9 mouse cellular contexts compared by ENCODE assay signal in the genomic region with DNA sequence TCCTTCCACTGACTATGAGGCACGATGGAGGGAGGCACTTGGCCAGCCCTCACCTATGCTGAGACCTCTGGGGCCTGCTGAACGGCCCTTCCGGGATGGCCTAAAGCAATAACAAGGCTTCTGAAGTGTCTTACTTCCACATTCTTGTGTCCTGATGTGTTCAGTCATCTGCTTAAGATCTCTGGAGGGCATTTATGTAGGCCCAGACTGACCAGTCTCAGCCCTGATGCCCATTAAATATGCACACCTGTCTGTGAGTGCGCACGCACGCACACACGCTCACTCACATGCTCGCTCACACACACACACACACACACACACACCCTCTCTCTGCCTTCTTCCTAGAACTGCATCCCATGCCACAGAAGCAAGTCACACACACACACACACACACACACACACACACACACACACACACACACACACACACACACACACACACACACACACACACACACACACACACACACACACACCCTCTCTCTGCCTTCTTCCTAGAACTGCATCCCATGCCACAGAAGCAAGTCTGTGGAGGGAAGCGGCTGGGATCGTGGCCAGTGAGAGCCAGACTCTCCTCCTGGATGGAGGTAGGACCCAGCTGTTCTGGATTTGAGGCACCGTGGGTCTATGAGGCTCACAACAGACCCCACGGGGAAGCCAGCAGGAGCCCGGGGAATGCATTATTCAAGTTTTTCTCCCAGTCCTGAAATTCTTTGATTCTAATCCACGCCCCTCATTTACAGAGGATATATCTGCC. TPM values are rescaled to one million over a fixed set of nuclear protein-coding genes. Genes with fewer than 3 reads are reported as not detected.
DNase-seq lines count a peak whose midpoint lies in the region; ATAC-seq lines count a peak whose summit lies in the region.
"Had no signal": no experiment of that assay in that cellular context is flagged by ENCODE, and none has a peak within 500 bp of the region (broad histone marks: within the 10 kb centered on the region; RNA-seq: fewer than 3 reads in every experiment).

No protein-coding gene starts in this region.

- no peaks in the 10 kb centered on the region for H3K27me3 ChIP-seq in heart, embryonic 14.5 days (ENCODE audit: control insufficient read depth, insufficient read depth, low read length)
- H3K27me3 ChIP-seq in embryonic facial prominence, embryonic 11.5 days (ENCODE audit: control insufficient read depth, insufficient read depth, low read length): no peaks in the 10 kb centered on the region
- H3K27me3 ChIP-seq in liver, embryonic 15.5 days: no peaks in the 10 kb centered on the region; the same call in 1 of the 2 replicates

- H3K9me3 ChIP-seq in heart, embryonic 14.5 days (ENCODE audit: control insufficient read depth, low read length): no peaks in the 10 kb centered on the region
- no peaks in the 10 kb centered on the region for H3K9me3 ChIP-seq in embryonic facial prominence, embryonic 11.5 days (replicated peaks; ENCODE audit: control insufficient read depth, low read length)
- H3K9me3 ChIP-seq in liver, embryonic 15.5 days (replicated peaks): no peaks in the 10 kb centered on the region

- no peak overlapping the region for H3K4me3 ChIP-seq in heart, embryonic 14.5 days (ENCODE audit: control insufficient read depth in 1 of 2, insufficient read depth in 1 of 2, low read depth in 1 of 2, low read length in 2 of 2)
- no peak overlapping the region for H3K4me3 ChIP-seq in embryonic facial prominence, embryonic 11.5 days (ENCODE audit: low read depth, low read length)
- H3K4me3 ChIP-seq in liver, embryonic 15.5 days (replicated peaks): no peak overlapping the region

- H3K9ac ChIP-seq in heart, embryonic 14.5 days (ENCODE audit: low read length): peak overlapping the region; percentile 56
- H3K9ac ChIP-seq in embryonic facial prominence, embryonic 11.5 days (replicated peaks; ENCODE audit: low read length): no peak overlapping the region
- no peak overlapping the region for H3K9ac ChIP-seq in liver, embryonic 15.5 days

- H3K4me2 ChIP-seq in heart, embryonic 14.5 days (ENCODE audit: low read length): peak overlapping the region; percentile 59; the same call in 1 of the 2 replicates
- H3K4me2 ChIP-seq in embryonic facial prominence, embryonic 11.5 days (ENCODE audit: low read depth, low read length): no peak overlapping the region
- no peak overlapping the region for H3K4me2 ChIP-seq in liver, embryonic 15.5 days

- peaks cover 63 to 83% of the 10 kb centered on the region in 2 experiments for H3K4me1 ChIP-seq in heart, embryonic 14.5 days (ENCODE audit: control insufficient read depth in 2 of 2, insufficient read depth in 2 of 2, low read length in 2 of 2)
- H3K4me1 ChIP-seq in embryonic facial prominence, embryonic 11.5 days (ENCODE audit: control insufficient read depth, insufficient read depth, low read length): peaks cover 15% of the 10 kb centered on the region
- H3K4me1 ChIP-seq in liver, embryonic 15.5 days (replicated peaks): peaks cover 73% of the 10 kb centered on the region

- H3K27ac ChIP-seq in heart, embryonic 14.5 days (replicated peaks in 1 of 2; ENCODE audit: control insufficient read depth in 1 of 2, insufficient read depth in 1 of 2, low read depth in 2 of 2, low read length in 2 of 2): peak overlapping the region; percentile 91 to 98
- H3K27ac ChIP-seq in embryonic facial prominence, embryonic 11.5 days (replicated peaks; ENCODE audit: low read depth, low read length): peak overlapping the region; percentile 25; the same call in 1 of the 2 replicates
- peak overlapping the region; percentile 99 for H3K27ac ChIP-seq in liver, embryonic 15.5 days (replicated peaks)

- WGBS in heart, embryonic 14.5 days: 55% methylated on average over 14 of the region's 14 CpGs
- 67% methylated on average over 14 of the region's 14 CpGs for WGBS in embryonic facial prominence, embryonic 11.5 days
- WGBS in liver, embryonic 15.5 days (ENCODE audit: insufficient replicate concordance): 84% methylated on average over 14 of the region's 14 CpGs

- ATAC-seq in heart, embryonic 14.5 days (ENCODE audit: insufficient number of reproducible peaks, insufficient read depth, low FRiP score, low read depth): no peak
- ATAC-seq in embryonic facial prominence, embryonic 11.5 days (replicated peaks; ENCODE audit: insufficient number of reproducible peaks, low FRiP score, low TSS enrichment, low read depth): no peak
- ATAC-seq in liver, embryonic 15.5 days (ENCODE audit: insufficient read depth): no peak

- no peak for DNase-seq in heart, adult 18-20 months
- DNase-seq in 3134 (ENCODE audit: extremely low read depth, insufficient read length, low spot score): peak; percentile 65
- DNase-seq in embryonic facial prominence, embryonic 11.5 days (ENCODE audit: low spot score): no peak
- no peak for DNase-seq in ovary, adult 18-20 months (ENCODE audit: low spot score)
- no peak for DNase-seq in frontal cortex, postnatal 10 days (ENCODE audit: low spot score in 2 of 2)
- no peak for DNase-seq in layer of hippocampus, postnatal 10 days (ENCODE audit: low spot score in 2 of 2)
- DNase-seq: cerebellum, adult 11 months had no signal

- no peaks in the 10 kb centered on the region for H3K36me3 ChIP-seq in heart, embryonic 14.5 days (ENCODE audit: control insufficient read depth, insufficient read depth, low read length)
- no peaks in the 10 kb centered on the region for H3K36me3 ChIP-seq in embryonic facial prominence, embryonic 11.5 days (replicated peaks; ENCODE audit: control insufficient read depth, insufficient read depth, low read depth, low read length)
- no peaks in the 10 kb centered on the region for H3K36me3 ChIP-seq in liver, embryonic 15.5 days (replicated peaks)

RNA-seq across cellular contexts. Expression of a gene that starts 37.9 kb away (rescaled TPM):
- 56.9 and 62.3 TPM in 2 replicates for polyA plus RNA-seq in heart, embryonic 14.5 days (2014; fragmentation: Nextera tagmentation; extraction: Ambion mirVana)
- total RNA-seq in heart, adult 18-20 months (2021): 10 to 100 TPM; 55.1 to 67.8 TPM
- 53.9 and 55.0 TPM in 2 replicates for polyA plus RNA-seq in embryonic facial prominence, embryonic 11.5 days (2014; fragmentation: Nextera tagmentation; extraction: Ambion mirVana)
- 21.1 and 24.4 TPM in 2 replicates for polyA plus RNA-seq in liver, embryonic 15.5 days (2015; fragmentation: Nextera tagmentation; extraction: Ambion mirVana)
- 10 to 100 TPM; 67.3 to 72.8 TPM for total RNA-seq in layer of hippocampus, postnatal 10 days (2021)

Comparison
In these comparisons a context has a peak if more than half of its experiments do, and no peak if none do; other contexts are left out.
1. H3K27ac ChIP-seq: peak in every context shown above with its lines; median percentile 99 in liver, embryonic 15.5 days; 94 in heart, embryonic 14.5 days; 25 in embryonic facial prominence, embryonic 11.5 days.